Mouse (Mus musculus) spleen, adult 2 months (tissue): Measurements from ENCODE around the gene Fjx1.

Experiments used
- CTCF ChIP-seq: fragments of 200-500 bp; IDR thresholded peaks from 2 replicates; pipeline ENCODE4 v1.5.1; 2011; ENCODE audit warnings: mild to moderate bottlenecking, inconsistent platforms; ENCODE audit not compliant: insufficient read depth, insufficient read length, insufficient replicate concordance; ENCODE audit errors: extremely low read depth
- POLR2A ChIP-seq: fragments of 200-500 bp; IDR thresholded peaks from 2 replicates; pipeline ENCODE4 v1.6.1; 2011; ENCODE audit warnings: low read depth, low read length, inconsistent platforms

DNA sequence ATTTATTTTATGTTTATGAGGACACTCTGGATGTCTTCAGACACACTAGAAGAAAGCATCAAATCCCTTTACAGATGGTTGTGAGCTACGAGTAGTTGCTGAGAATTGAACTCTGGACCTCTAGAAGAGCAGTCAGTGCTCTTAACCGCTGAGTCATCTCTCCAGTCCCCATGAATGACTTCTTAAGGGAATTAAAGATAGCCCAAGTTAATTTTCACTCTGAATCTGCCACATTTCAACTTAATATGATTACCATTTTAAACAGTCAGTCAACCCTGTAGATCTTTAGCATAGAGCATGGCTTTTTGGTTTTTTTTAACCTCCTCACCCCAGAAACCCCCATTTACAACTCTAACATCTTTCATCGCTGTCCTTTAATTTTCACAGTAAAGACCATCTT is 42.6 kb downstream of the Fjx1 start:
- no peak for TF ChIP-seq POLR2A
- TF ChIP-seq CTCF: no peak
